Mouse (Mus musculus) midbrain, postnatal 0 days (tissue): ENCODE measurements around the gene Cops7b. TPM values are rescaled to one million over a fixed set of nuclear protein-coding genes. Genes with fewer than 3 reads are reported as not detected.

Experiments
- ATAC-seq: fragments of 200-750 bp; cut with Nextera tagmentation; 2 replicates; pipeline ENCODE4 v1.8.0; 2017; ENCODE audit warnings: moderate number of reproducible peaks, mild to moderate bottlenecking, moderate TSS enrichment, moderate library complexity; ENCODE audit not compliant: low FRiP score
- DNase-seq: peaks from one replicate; pipeline ENCODE4 v3.0.0-alpha.2; 2015; ENCODE audit warnings: low spot score
- H3K27ac ChIP-seq: fragments of 300-500 bp; sonication (generic); 2 replicates; pipeline ENCODE4 v1.5.1; 2014; ENCODE audit warnings: low read depth, mild to moderate bottlenecking, low read length, mixed read lengths
- H3K27me3 ChIP-seq: fragments of 300-500 bp; sonication (generic); 2 replicates; pipeline ENCODE4 v1.6.1; 2014; ENCODE audit warnings: low read length, control low read depth, mixed read lengths; ENCODE audit not compliant: insufficient read depth
- H3K36me3 ChIP-seq: fragments of 300-500 bp; sonication (generic); 2 replicates; pipeline ENCODE4 v1.6.1; 2014; ENCODE audit warnings: low read length, control low read depth, mixed read lengths; ENCODE audit not compliant: insufficient read depth
- H3K4me1 ChIP-seq: fragments of 300-500 bp; sonication (generic); 2 replicates; pipeline ENCODE4 v1.6.1; 2014; ENCODE audit warnings: mild to moderate bottlenecking, control low read depth, antibody characterized with exemption, low read length, mixed read lengths; ENCODE audit not compliant: insufficient read depth
- H3K4me2 ChIP-seq: fragments of 300-500 bp; sonication (generic); 2 replicates; pipeline ENCODE4 v1.6.1; 2014; ENCODE audit warnings: low read depth, mild to moderate bottlenecking, low read length, mixed read lengths; ENCODE audit not compliant: poor library complexity, severe bottlenecking
- H3K4me3 ChIP-seq: fragments of 300-500 bp; sonication (generic); 2 replicates; pipeline ENCODE4 v1.5.1; 2014; ENCODE audit warnings: low read depth, mild to moderate bottlenecking, low read length, moderate library complexity
- H3K9ac ChIP-seq: fragments of 300-500 bp; sonication (generic); replicated peaks from 2 replicates; pipeline ENCODE4 v1.6.1; 2014; ENCODE audit warnings: mild to moderate bottlenecking, low read length, moderate library complexity, mixed read lengths; ENCODE audit not compliant: poor library complexity, severe bottlenecking
- H3K9me3 ChIP-seq: fragments of 300-500 bp; sonication (generic); 2 replicates; pipeline ENCODE4 v1.6.1; 2016; ENCODE audit warnings: low read length, control low read depth
- CTCF ChIP-seq: IDR thresholded peaks from 2 replicates; pipeline ENCODE4 v1.5.1; 2016; ENCODE audit warnings: antibody characterized with exemption, mild to moderate bottlenecking
- WGBS: fragments of 180-500 bp; shearing (Covaris S2); extraction: QIAGEN DNeasy Blood & Tissue Kit; methylation state at CpG from one replicate; pipeline ENCODE4 v1.1.7; 2014; 5-methylcytosine and 5-hydroxymethylcytosine counted together
- polyA plus RNA-seq: library from polyadenylated mRNA; unstranded; fragments of >200 nt; fragmentation: Nextera tagmentation; extraction: Ambion mirVana; gene quantifications from 2 replicates; pipeline ENCODE4 v1.2.1, GENCODE M21; 2015
- total RNA-seq: library from RNA; depleted of rRNA; stranded (reverse); fragments of >200 nt; gene quantifications from 2 replicates; pipeline ENCODE4 v1.2.3, GENCODE M21; 2014

Gene Cops7b
- total and polyA plus RNA-seq, 2 experiments from 2014 or later = 39.0 to 53.4 TPM

- no peak overlapping the region for H3K4me3 ChIP-seq
- peak; percentile 38; the same call in 1 of the 2 replicates for ATAC-seq
These were observed 51.4 kb downstream of the Cops7b start for GRCm38 (mm10) chr1:86633840-86634750.

GRCm38 (mm10) chr1:86634751-86635359 is 52.2 kb downstream of the Cops7b start:
- Histone ChIP-seq H3K4me1 (no peaks in the 10 kb centered on the region), H3K4me3 (no peak overlapping the region), H3K36me3 (no peaks in the 10 kb centered on the region), H3K27ac (no peak overlapping the region), H3K9me3 (no peaks in the 10 kb centered on the region), H3K27me3 (no peaks in the 10 kb centered on the region), H3K9ac (no peak overlapping the region), H3K4me2 (peak overlapping the region; percentile 29)
- ATAC-seq (peak; percentile 89), DNase-seq (peak; percentile 70)
- TF ChIP-seq CTCF = no peak
- WGBS = 52% methylated on average over 6 of the region's 6 CpGs

More at GRCm38 (mm10) chr1:86633840-86634750, 51.4 kb downstream of the Cops7b start:
- no peak for TF ChIP-seq CTCF
- Histone ChIP-seq H3K27ac (0 out of 2 replicates have a peak overlapping the region, but pooled peaks have one; percentile 8), H3K9me3 (no peaks in the 10 kb centered on the region), H3K9ac (no peak overlapping the region), H3K27me3 (no peaks in the 10 kb centered on the region), H3K36me3 (no peaks in the 10 kb centered on the region), H3K4me2 (peak overlapping the region; percentile 29), H3K4me1 (no peaks in the 10 kb centered on the region)
- peak; percentile 26 for DNase-seq
- 39% methylated on average over 7 of the region's 7 CpGs for WGBS

- H3K27me3 ChIP-seq = no peaks in the 10 kb centered on the region
- H3K9ac ChIP-seq = no peak overlapping the region
- no peak overlapping the region for H3K4me3 ChIP-seq
- 68% methylated on average over 13 of the region's 13 CpGs for WGBS
- no peak overlapping the region for H3K27ac ChIP-seq
- no peak for TF ChIP-seq CTCF
- no peaks in the 10 kb centered on the region for H3K4me1 ChIP-seq
- DNase-seq = no peak
- no peaks in the 10 kb centered on the region for H3K9me3 ChIP-seq
- ATAC-seq = no peak
- no peak overlapping the region for H3K4me2 ChIP-seq
- no peaks in the 10 kb centered on the region for H3K36me3 ChIP-seq
These were observed 60.6 kb downstream of the Cops7b start for GRCm38 (mm10) chr1:86643101-86643809.

GRCm38 (mm10) chr1:86647517-86647916 is 64.8 kb downstream of the Cops7b start:
- ATAC-seq = no peak
- no peak for DNase-seq
- H3K27me3 ChIP-seq = no peaks in the 10 kb centered on the region
- H3K36me3 ChIP-seq = no peaks in the 10 kb centered on the region
- no peak overlapping the region for H3K4me3 ChIP-seq
- WGBS = 61% methylated on average over 2 of the region's 2 CpGs
- no peak for TF ChIP-seq CTCF
- H3K9me3 ChIP-seq = no peaks in the 10 kb centered on the region
- no peak overlapping the region for H3K27ac ChIP-seq
- H3K4me1 ChIP-seq = no peaks in the 10 kb centered on the region
- H3K9ac ChIP-seq = no peak overlapping the region
- no peak overlapping the region for H3K4me2 ChIP-seq

GRCm38 (mm10) chr1:86650272-86650671 is 67.6 kb downstream of the Cops7b start:
- no peak overlapping the region for H3K27ac ChIP-seq
- DNase-seq = peak; percentile 69
- no peak for ATAC-seq
- H3K27me3 ChIP-seq = no peaks in the 10 kb centered on the region
- no peak overlapping the region for H3K4me3 ChIP-seq
- no peaks in the 10 kb centered on the region for H3K4me1 ChIP-seq
- H3K4me2 ChIP-seq = no peak overlapping the region
- H3K9ac ChIP-seq = no peak overlapping the region
- TF ChIP-seq CTCF = peak; percentile 91
- no peaks in the 10 kb centered on the region for H3K9me3 ChIP-seq
- no peaks in the 10 kb centered on the region for H3K36me3 ChIP-seq
- WGBS = 24% methylated on average over 6 of the region's 6 CpGs
